Mouse (Mus musculus) forebrain, embryonic 12.5 days (tissue): ENCODE measurements around the gene Alg11. TPM values are rescaled to one million over a fixed set of nuclear protein-coding genes. Genes with fewer than 3 reads are reported as not detected.

Source experiments
- ATAC-seq: fragments of 200-750 bp; cut with Nextera tagmentation; 2 replicates; pipeline ENCODE4 v1.8.0; 2017; ENCODE audit warnings: moderate TSS enrichment; ENCODE audit not compliant: low FRiP score
- H3K27ac ChIP-seq: fragments of 300-500 bp; sonication (generic); 2 replicates; pipeline ENCODE4 v1.5.1; 2016; ENCODE audit warnings: mild to moderate bottlenecking
- H3K27me3 ChIP-seq: fragments of 300-500 bp; sonication (generic); 2 replicates; pipeline ENCODE4 v1.6.1; 2016; ENCODE audit warnings: mild to moderate bottlenecking
- H3K36me3 ChIP-seq: fragments of 300-500 bp; sonication (generic); replicated peaks from 2 replicates; pipeline ENCODE4 v1.6.1; 2016; ENCODE audit warnings: mild to moderate bottlenecking
- H3K4me1 ChIP-seq: fragments of 300-500 bp; sonication (generic); 2 replicates; pipeline ENCODE4 v1.6.1; 2016
- H3K4me2 ChIP-seq: fragments of 300-500 bp; sonication (generic); 2 replicates; pipeline ENCODE4 v1.6.1; 2016; ENCODE audit warnings: mild to moderate bottlenecking, moderate library complexity
- H3K4me3 ChIP-seq: fragments of 300-500 bp; sonication (generic); replicated peaks from 2 replicates; pipeline ENCODE4 v1.5.1; 2016; ENCODE audit warnings: mild to moderate bottlenecking
- H3K9ac ChIP-seq: fragments of 300-500 bp; sonication (generic); 2 replicates; pipeline ENCODE4 v1.6.1; 2016; ENCODE audit warnings: mild to moderate bottlenecking
- H3K9me3 ChIP-seq: fragments of 300-500 bp; sonication (generic); 2 replicates; pipeline ENCODE4 v1.6.1; 2016
- WGBS: fragments of 180-500 bp; shearing (Covaris S2); methylation state at CpG from one replicate; pipeline ENCODE4 v1.1.7; 2016; 5-methylcytosine and 5-hydroxymethylcytosine counted together
- polyA plus RNA-seq: library from polyadenylated mRNA; unstranded; fragments of >200 nt; fragmentation: Nextera tagmentation; extraction: Ambion mirVana; gene quantifications from 2 replicates; pipeline ENCODE4 v1.2.1, GENCODE M21; 2016

Alg11 gene
- polyA plus RNA-seq, 1 experiment from 2014 or later: 15.4 TPM

DNA sequence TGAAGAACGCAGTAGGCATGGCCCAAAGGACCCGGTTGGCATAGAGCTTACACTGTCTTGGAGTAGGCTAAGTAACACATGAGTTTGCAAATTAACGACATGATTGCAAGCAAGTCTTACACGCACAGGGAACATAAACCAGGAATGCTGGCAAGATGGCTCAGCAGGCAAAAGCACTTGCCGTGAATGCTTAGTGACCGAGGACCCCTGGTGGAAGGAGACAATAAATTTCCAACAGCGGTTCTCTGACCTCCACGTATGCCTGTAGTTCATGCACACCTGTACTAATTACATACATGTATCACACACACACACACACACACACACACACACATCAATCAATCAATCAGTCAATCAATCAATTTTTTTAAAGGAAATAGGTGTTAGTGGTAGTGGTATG is 31.0 kb downstream of the Alg11 start:
- Histone ChIP-seq H3K4me2 (no peak overlapping the region), H3K36me3 (no peaks in the 10 kb centered on the region), H3K9ac (no peak overlapping the region), H3K4me1 (no peaks in the 10 kb centered on the region), H3K4me3 (no peak overlapping the region), H3K9me3 (no peaks in the 10 kb centered on the region), H3K27ac (no peak overlapping the region), H3K27me3 (no peaks in the 10 kb centered on the region)
- no peak for ATAC-seq
- WGBS: 52% methylated on average over 8 of the region's 8 CpGs

DNA sequence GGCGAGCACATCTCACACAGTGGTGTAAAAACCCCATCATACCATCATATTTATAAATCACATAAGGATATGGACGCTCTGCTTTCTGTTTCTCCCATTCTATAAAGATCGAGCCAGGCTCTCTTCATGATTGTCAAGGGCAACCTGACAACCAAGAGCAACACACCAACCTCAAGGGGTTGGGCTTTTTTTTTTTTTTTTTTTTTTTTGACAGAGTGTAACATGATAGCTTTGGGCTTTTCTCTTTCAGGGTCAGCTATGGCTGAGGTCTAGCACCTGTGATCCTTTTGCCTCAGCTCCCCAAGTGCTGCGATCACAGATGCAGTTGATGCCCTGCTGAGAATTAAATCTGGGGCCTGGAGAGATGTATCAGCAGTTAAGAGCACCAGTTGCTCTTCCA is 46.5 kb downstream of the Alg11 start:
- 80% methylated on average over 4 of the region's 4 CpGs for WGBS

More for the DNA sequence above, 46.5 kb downstream of the Alg11 start:
- H3K4me2 ChIP-seq: no peak overlapping the region
- H3K27ac ChIP-seq: no peak overlapping the region
- ATAC-seq: no peak
- no peaks in the 10 kb centered on the region for H3K36me3 ChIP-seq
- H3K9ac ChIP-seq: no peak overlapping the region
- H3K9me3 ChIP-seq: no peaks in the 10 kb centered on the region
- no peaks in the 10 kb centered on the region for H3K27me3 ChIP-seq
- H3K4me1 ChIP-seq: no peaks in the 10 kb centered on the region
- H3K4me3 ChIP-seq: no peak overlapping the region

Other genes starting within 250 kb of the Alg11 start
- not detected in 2 replicates for gene Defb50, start 237.2 kb upstream of the Alg11 start, polyA plus RNA-seq
- not detected in 2 replicates for gene Defb2, start 220.8 kb upstream of the Alg11 start, polyA plus RNA-seq
- gene Defb10, start 201.8 kb upstream of the Alg11 start, polyA plus RNA-seq: not detected in 2 replicates
- not detected in 2 replicates for gene Defb9, start 175.3 kb upstream of the Alg11 start, polyA plus RNA-seq
- 0.79 TPM in 1 of 2 replicates, not detected in the other for gene Defb11, start 154.3 kb upstream of the Alg11 start, polyA plus RNA-seq
- gene Defb15, start 128.0 kb upstream of the Alg11 start, polyA plus RNA-seq: not detected in 2 replicates
- not detected in 2 replicates for gene Defb35, start 122.4 kb upstream of the Alg11 start, polyA plus RNA-seq
- gene Defb13, start 114.0 kb upstream of the Alg11 start, polyA plus RNA-seq: not detected in 2 replicates
- not detected in 2 replicates for gene Fam90a1a, start 102.0 kb upstream of the Alg11 start, polyA plus RNA-seq
- not detected in 2 replicates for gene Ccdc70, start 90.9 kb upstream of the Alg11 start, polyA plus RNA-seq
- gene Atp7b, start 416 bp upstream of the Alg11 start, polyA plus RNA-seq: 2.3 and 2.6 TPM in 2 replicates
- 0.17 and 0.32 TPM in 2 replicates for gene Nek5, start 64.3 kb downstream of the Alg11 start, polyA plus RNA-seq
- 6.3 and 6.9 TPM in 2 replicates for gene Nek3, start 105.7 kb downstream of the Alg11 start, polyA plus RNA-seq
- gene Ckap2, start 125.1 kb downstream of the Alg11 start, polyA plus RNA-seq: 63.1 and 65.9 TPM in 2 replicates
- gene Vps36, start 132.1 kb downstream of the Alg11 start, polyA plus RNA-seq: 42.7 and 44.4 TPM in 2 replicates
- gene Thsd1, start 166.6 kb downstream of the Alg11 start, polyA plus RNA-seq: 7.3 and 8.1 TPM in 2 replicates
- 0.08 TPM in 1 of 2 replicates, not detected in the other for gene Tpte, start 222.7 kb downstream of the Alg11 start, polyA plus RNA-seq